Mouse (Mus musculus): ENCODE measurements around the gene Actbl2.

The Actbl2 gene

DNA sequence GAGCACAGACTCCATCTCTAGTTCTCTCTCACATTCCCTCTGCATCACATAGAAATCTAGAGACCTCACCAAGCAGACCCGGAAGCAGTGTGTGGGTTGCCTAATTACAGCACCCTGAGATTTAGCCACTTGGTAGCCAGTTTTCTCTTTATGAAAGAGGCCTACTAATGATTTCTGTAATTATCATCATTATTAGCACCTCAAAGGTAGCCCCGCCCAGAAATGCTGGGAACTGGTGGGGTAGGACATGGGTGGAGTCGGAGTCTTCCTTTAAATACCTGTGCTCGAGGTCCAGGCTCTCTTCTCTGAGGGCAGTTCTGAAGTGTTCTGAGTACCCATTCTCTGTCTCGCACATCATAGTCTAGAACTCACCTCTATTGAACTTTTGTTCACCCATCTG lies at the start of gene Actbl2:
TSS of gene Actbl2 (plus strand) at position 301 of the 400 bp plus-strand sequence.
- no peak for DNase-seq (ENCODE audit: low spot score in 2 of 2)

DNA sequence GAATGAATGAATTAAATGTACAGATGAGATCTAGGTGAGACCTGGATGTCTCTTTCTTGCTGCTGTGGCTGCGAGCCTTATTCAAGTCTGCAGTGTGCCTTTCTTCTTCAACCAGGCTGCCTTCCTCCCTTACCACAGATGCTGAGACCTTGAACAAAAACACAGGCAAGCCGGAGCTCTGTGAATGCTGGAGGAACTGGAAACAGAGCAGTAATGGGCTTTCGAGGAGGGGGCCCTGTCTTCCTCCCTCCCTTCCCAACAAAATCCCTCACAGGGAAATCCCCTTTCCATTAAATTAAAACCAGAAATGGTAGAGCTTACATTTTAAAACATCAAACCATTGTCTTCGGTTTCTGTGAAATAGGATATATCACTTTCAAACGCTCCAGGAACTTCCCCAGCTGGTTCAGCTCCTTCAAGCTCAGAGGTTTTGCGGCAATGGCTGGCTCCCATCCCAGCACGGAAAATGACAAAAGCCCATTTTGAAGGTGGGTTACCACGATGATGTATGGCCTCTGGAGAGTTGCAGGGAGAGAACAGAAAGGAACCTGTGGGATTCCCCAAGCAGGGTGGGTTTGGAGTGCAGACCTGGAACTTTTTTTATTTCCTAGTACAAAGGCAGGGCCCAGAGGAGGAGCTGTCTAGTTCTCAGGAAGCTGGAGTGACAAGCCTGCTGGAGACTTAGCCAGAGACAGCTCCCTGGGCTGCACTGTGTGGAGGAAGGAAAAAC lies 44.0 kb upstream of the Actbl2 start:
- no peak for DNase-seq (ENCODE audit: low spot score in 2 of 2)

DNA sequence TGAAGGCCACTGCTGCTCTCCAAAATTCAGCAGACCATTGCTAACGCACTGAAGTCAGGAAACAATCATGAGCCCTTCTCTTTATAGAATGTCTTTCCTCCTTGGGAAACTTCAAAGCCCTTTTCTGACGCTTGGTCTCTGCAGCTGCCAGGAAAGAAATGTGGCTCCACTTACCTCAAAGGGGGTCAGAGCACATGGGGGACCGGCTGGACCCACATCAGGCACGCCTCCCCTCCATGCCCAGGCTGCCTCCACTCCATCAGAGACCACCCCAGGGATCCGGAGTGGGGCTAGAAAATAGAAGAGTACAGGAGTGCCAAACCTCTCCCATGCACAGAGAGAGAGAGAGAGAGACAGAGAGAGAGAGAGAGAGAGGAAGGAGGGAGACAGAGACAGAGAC lies 26.0 kb upstream of the Actbl2 start:
- no peak for DNase-seq (ENCODE audit: low spot score in 2 of 2)

DNA sequence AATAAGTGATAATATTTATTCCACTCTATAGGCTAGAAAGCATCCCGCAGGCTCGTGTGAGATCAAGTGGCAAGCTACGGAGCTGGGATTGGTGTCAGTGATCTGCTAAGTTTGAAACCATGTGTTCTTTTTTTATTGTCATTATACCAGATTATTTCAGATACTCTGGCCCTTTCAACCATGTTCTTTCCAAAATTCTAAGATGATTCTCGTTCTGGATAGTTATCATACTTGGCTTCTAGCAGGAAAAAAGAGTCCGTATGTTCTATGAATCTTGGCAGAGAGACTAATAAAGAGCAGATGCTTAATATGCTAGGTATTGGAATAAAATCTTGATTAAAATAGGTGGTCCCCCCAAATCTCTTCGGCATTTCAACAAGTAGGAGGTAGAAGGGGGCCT lies 25.3 kb upstream of the Actbl2 start:
- no peak for DNase-seq (ENCODE audit: low spot score in 2 of 2)

DNA sequence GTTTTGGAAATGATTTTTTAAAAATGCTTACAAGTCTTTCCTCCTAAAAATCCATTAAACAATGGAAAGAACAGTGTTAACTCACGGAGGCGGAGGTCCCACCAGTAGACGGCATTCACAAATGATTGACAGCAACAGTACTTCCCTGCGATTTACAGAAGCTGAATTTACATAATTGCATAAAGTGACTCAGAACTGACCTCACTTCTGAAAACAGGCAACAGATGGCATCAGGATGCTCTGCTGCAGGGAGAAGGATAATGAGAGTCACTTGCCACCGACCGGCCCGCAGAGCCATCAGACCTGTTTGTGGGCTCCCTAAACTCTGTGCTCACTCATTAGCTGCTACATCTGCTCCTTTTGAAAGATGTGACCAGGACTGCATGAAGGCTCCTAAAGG lies 22.4 kb upstream of the Actbl2 start:
- DNase-seq (ENCODE audit: low spot score in 2 of 2): no peak

DNA sequence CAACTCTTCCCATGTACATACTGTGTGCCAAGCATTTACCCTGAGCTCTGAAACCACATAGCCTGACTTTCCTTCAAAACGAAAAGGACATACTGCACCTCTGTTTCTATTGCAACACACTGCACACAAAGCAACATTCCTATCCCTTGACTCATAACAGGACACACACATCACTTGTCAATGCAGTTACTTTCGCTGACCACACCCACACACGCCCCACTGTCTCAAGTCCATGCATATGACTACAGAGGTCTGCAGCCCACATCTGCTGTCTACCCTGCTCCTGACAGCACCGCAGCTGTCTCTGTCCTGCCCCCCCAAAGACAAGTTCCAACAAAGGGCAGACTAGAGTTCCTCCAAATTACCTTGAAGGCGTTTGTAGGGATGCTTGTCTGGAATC lies 21.5 kb upstream of the Actbl2 start:
- DNase-seq (ENCODE audit: low spot score in 2 of 2): no peak

DNA sequence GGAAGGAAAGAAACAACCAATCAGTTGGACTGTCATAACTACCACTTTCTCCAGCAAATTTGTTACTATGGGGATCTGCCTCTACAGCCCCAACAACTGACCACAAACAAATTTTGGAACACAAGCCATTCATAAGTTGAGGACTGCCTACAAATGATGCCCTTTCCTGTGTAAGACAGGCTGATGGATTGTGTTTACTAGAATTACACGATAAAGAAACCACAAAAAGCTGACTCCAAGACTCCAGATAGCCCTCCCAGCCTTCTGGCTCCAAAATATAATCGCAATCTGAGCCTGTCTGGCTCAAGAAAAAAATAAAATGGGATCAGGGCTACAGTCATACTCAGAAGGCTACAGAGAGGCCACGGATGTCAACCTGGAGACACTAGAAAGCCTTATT lies 20.2 kb upstream of the Actbl2 start:
- no peak for DNase-seq (ENCODE audit: low spot score in 2 of 2)

DNA sequence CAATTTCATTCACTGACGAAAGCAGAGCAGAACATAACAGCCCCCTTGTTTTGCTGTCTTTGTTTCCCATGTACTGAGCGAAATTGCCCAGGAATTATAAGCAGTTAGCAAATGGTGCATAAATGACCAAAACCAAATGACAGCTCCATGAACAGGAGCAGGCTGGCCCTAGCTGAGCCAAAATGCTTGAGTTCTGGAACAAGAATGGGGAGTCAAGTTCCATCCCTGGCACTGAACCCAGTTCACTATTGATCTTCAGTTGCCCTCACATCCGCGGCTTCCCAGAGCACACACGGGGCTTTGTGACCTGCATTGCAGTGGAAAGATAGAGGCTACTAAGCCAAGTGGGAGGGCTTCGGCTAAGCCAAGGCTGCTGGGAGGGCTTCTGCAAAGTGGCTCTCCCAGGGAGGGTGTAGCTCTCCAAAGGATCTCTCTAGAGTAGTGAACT lies 19.1 kb upstream of the Actbl2 start:
- no peak for DNase-seq (ENCODE audit: low spot score in 2 of 2)

DNA sequence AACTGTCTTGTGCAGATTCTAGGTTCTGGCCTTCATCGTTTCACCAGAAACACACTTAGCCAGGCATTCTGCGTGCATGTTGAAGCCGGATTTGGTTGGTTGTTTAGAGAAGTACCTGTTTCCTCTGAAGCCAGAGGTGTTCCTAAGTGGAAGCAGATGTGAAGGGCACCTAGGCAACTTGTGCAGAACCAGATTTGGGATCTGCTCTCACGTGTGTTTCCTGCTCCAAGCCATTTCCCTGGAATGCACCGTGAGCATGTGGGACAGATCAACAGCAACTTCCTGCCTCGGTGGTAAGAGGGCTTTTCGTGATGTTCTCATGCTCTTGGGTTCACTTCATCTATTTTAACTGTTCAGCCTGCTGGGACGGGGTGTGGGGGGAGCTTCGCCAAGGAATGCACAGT lies 18.4 kb upstream of the Actbl2 start:
- DNase-seq (ENCODE audit: low spot score in 2 of 2): no peak

DNA sequence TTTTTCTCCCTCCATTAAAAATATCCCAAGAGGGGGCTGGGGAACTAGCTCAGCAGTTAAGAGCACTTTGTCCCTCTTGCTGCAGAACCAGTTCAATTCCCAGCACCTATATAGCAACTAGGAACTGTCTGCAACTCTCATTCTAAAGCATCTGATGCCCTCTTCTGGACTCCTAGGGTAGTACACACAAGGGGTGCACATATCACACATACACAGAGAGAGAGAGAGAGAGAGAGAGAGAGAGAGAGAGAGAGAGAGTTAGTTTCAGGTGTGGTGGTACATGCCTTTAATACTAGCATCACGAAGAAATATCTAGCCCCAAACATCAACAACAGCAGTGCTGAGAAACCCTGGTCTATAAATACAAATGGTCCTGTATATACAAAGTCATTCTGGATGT lies 17.5 kb upstream of the Actbl2 start:
- no peak for DNase-seq (ENCODE audit: low spot score in 2 of 2)

DNA sequence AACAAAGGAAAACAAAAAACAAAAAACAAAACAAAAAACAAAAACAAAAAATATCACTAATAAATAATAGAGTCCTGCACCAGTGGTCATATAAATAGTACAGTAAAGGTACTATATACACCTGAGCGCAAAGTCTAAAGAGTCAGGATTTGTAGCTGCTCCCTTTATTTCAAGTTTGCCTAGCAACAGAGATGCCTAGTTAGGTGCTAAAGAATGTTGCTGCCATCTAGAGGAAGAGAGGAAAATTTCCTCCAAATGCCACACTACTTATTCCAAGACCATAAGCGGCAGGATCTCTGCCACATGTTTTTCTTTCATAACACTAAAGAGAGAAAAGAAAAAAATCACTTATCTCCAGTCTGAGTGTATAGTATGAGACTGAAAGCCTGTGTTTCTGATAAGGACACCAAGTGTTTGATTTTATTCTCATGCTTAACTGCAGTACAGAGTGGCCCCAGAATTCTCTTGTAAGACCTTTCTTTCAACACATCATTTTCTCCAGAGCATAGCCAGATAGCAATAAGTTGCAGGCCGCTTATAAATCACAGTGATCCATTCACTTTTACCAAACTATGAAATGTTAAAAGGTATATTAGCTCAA lies 16.8 kb upstream of the Actbl2 start:
- no peak for DNase-seq (ENCODE audit: low spot score in 2 of 2)

DNA sequence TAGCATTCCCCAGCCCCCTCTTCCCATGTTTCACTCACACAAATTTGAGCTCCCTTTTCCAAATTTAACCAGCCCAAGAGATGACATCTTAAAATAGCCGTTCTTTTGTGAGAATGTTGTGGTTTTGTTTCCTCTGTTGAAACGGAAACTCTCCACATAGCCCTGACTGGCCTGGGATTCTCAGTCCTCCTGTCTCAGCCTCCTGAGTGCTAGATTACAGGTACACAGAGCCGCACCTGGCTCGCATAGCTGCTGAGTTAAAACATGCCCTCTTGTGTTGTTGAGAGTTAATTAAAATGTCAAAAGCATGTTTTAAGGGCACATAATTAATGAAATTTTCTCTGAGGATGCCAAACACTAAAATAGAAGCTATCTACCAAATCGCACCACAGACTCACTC lies 3.7 kb upstream of the Actbl2 start:
- no peak for DNase-seq (ENCODE audit: low spot score in 2 of 2)

DNA sequence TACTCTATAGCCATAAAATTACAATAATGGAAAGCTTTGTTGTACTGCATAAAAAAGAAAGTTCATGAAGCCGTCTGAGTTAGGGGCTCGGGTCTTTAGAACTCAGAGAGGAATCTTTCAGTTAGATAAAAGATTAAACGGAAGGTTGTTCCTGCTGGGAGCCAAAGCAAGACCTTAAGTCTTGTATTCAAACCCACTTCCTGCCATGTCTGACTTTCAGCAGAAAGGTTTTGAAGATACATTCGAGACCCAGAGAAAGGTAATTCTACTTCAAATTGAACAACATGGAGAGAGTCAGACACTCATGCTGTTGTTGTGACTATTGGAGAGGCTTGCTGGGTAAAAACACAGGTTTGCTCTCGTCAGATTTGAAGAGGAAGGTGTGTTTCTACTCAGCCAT lies 3.0 kb upstream of the Actbl2 start:
- DNase-seq (ENCODE audit: low spot score in 2 of 2): no peak

DNA sequence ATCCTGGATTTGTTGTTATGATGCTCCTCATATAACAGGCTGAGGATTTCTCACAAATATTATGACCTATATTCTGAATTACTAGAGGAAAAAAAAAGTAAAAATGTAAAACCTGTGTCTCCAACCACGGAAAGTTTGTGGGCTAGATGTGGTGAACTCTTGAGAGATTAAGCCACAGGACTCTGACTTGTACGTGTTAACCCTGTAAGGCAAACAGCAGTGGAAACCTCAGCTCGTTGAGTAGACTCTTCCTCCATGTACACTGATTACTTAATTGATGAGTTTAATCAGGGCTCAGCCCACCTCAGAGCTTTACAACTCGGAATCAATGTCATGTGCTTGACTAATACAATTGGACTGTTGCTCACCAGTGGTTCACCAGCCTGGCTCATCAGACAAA lies 3.2 kb downstream of the Actbl2 start:
- no peak for DNase-seq (ENCODE audit: low spot score in 2 of 2)

DNA sequence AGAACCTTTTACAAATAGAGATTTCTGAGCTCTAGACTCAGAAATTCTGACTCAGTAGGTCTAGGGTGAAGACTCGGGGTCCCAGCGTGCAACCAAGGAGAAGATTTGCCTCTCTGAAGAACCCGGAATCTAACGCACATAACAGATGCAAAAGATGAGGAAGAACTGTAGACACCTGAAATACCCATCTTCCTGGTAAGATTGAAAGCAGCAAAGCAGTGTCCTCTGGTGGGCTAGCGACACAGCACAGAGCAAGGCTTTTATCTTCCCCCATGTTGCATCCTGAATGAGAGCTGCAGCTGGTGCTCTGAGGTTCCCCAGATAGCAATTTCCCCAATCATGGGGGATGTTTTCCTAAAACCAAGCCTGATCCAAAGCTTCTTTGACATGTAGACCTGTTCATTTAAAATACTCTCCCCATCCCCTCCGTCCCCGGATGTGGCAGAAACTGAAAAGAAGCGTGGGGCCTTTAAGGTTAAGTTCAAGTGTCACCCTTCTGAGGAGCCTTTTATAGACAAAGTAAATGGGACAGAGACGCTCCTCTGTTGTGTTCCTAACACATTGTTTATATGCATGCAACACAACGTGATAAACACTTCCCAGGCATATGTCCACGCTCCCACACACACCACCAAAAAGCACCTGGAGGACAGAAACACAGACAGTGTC lies 3.7 kb downstream of the Actbl2 start:
- no peak for DNase-seq (ENCODE audit: low spot score in 2 of 2)

DNA sequence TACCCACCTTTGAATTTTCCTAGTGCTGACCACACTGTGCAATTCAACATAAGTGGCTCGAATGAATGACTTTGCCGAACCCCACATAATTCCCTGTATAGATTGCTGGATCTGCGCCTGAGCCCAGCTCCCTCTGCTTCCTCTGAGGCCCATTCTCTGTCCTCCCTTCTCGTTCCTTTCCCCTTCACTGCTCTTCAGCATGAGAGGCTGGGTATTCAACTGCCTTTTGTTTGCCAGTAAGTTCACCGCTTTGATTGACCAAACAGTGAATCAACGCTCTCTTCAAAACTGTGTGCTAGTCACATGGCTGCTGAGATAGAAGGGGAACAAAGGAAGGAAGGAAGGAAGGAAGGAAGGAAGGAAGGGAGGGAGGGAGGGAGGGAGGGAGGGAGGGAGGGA lies 4.3 kb downstream of the Actbl2 start:
- no peak for DNase-seq (ENCODE audit: low spot score in 2 of 2)

DNA sequence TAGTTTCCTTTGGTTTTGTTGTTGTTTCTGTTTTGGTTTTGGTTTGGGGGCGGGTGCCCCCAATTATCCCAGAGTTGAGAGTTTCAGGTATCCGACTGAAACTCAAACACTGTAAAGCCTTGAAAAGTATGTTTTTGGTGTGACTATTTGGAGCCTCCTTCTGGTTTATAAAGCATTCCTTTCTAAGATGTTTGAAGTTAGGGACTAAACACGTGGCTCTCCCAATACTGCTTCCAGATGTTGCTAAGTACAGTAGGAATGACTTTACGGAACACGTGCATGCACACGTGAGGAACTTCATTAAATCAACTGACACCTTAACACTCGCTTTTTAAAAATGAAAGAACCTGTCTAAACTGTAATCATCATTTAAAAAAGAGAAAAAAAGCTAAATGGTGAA lies 4.9 kb downstream of the Actbl2 start:
- no peak for DNase-seq (ENCODE audit: low spot score in 2 of 2)

DNA sequence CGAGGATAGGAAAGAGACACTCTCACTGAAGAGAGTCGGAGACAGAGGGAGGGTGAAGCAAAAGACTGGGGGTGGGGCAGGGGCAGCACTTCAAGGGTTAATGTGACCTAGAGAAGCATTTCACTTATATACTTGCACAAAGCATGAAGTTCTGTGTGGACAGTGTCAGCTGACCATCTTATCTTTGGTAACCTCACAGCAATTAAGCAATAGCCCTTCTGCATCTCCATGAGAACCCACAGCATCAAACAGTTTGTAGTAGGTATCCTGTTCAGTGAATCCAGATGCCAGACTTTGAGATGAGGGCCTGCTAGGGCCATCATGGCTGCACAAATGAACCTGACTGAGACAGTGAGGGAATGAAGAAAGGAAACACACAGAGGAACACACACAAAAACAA lies 8.4 kb downstream of the Actbl2 start:
- no peak for DNase-seq (ENCODE audit: low spot score in 2 of 2)

DNA sequence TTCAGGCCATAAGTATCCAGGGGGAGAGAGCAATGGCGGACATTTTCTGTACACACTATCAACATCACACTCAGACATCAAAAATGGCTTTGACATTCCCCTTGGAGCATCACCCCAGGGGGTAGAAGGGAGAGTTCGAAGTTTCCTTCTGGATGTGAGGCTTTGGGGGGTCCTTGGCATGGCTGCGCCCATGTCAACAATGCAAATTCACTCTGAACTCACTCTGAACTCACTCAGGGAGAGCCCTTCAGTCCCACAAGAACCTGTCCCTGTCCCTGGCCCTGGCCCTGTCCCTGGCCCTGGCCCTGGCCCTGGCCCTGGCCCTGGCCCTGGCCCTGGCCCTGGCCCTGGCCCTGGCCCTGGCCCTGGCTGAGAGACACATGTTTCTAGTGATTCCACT lies 8.9 kb downstream of the Actbl2 start:
- no peak for DNase-seq (ENCODE audit: low spot score in 2 of 2)

DNA sequence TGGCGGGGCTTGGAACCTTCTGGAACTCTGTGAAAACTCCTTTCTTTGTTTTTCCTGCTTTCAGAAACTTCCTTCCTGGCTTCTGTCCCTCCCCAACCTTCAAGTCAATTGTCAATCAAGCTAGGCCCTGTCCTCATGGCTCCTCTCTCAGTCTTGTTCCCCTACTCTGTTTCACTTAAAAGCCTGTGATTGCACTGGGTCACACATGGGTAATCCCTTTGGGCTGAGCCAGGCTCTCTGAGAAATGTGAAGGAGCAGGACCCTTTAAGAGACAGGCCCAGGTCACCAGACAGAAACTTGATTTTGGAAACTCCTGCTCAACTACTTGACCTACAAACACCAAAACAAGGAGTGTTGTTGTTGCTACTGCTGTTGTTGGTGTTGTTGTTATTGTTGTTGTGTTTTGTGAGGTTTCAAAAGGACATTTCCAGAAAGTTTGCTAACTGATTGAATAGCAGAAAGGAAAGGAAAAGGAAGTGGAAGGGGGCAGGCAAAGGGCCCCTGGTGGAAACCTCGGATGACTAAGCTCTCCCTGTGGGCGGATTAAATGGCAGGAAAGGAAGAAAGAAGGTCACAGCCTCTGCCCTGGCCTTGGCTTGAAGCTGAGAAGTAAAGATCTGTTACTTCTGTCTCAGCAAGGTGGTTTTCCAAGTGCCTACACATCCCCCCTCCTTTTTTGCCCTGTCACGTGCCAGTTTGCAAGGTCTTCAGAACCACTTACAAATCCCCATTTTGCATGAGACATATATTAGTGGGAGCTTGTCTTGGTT lies 10.6 kb downstream of the Actbl2 start:
- DNase-seq (ENCODE audit: low spot score in 2 of 2): no peak

DNA sequence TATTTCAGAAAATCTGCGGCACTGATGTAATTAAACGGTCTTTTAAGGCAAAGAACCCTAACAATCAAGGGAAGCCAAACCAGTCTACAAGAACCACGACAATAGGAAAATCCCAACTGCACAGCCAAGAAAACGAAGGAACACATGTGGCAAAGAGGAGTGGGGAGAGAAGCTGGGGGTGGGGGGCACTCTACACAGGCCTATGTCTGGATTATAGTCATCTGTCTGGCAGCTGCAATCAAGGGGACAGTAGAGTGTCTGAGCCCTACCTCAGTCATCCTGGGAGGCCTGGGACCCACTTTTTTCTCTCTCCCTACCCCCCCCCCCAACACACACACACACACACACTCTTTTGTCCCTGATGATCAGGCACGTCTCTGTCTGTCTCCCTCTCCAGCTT lies 12.0 kb downstream of the Actbl2 start:
- no peak for DNase-seq (ENCODE audit: low spot score in 2 of 2)

DNA sequence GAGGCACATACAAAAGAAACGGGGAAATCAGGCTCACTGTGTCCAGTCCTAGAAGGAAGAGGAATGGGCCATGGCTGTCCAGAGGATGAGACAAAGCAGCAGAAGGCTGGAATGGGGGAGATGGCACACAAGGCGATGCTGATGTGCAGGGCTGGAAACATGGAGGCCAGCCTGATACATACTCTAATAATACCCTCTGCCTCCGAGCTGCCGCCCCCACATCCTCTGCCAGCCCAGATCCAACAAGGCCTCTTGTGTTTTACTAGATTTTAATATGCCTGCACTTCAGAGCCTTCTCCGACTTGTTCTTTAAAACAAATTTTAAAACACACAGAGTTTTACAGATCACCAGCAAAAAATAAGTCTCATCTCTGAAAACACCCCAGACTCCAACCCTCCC lies 14.2 kb downstream of the Actbl2 start:
- DNase-seq (ENCODE audit: low spot score in 2 of 2): no peak

All from spleen, postnatal 36 days (tissue).